Mouse (Mus musculus): Measurements from ENCODE around the gene Cntnap1. TPM values are rescaled to one million over a fixed set of nuclear protein-coding genes. Genes with fewer than 3 reads are reported as not detected.

Gene Cntnap1
- total RNA-seq, 1 experiment from 2014 or later = 9.1 TPM

DNA sequence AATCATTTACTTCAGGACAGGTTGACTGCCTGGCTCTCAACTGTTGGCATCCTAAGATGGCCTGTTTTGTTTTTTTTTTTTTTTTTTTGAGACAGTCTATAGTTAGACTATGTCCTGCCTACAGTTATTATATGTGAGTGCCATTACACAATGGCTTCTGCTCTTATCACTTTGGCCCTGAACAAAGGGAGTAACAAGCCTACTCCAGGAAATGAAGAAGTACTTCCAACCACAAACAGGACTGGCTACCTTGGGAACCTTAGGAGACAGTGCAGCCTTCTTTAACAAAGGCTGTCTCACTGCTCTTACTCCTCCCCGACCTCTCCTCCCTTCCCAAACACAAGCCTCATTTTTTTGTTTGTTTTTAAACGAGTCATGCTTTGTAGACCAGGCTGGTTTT, 50.5 kb downstream of the Cntnap1 start:
- no peak for DNase-seq

DNA sequence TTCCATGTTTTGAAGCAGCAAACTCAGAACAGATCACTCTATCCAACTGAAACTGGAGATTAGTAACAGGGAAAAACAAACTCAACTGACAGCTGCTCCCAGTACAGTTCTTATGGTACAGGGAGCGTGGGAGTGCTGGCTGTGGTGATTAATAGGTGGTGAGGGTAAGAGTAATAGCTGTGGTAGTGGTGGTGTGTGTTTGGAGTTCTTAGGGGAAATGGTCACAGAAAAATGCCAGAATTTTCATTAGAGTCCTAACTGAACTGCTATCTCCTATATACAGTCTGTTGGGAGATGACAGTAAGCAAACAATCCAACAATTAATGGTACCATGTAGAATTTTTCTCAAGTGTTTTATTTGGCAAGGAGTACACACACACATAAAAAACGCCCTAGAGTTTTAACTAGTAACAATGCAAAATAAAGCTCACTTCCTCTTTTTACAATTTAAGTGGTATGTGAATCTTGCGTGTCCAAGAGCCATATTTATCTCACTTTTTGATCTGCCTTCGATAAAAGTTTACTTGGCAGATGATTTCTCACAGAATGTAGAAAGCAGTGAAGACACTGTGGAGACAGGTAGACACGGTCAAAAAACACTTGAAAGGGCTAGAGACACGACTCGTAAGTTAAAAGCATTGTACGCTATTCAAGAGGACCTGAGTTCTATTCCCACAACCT, 51.1 kb downstream of the Cntnap1 start:
- DNase-seq = no peak

DNA sequence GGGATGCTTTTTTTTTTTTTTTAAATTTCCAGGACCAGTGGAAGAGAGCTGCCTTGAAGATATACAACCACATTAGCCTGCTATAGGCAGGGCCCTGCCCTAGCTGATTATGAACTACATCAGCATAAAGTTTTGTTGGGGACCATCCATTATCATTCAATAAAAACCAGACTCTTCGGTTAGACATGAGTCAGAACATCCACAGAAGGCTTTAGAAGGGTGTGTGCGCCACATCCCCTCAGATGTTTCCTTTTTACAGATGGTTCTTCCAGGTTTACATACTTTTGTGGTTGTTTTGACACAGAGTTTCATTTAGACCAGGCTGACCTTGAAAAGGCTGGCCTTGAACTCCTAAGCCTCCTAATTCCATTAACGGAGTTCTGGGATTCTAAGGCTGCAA, 54.0 kb downstream of the Cntnap1 start:
- no peak for DNase-seq

DNA sequence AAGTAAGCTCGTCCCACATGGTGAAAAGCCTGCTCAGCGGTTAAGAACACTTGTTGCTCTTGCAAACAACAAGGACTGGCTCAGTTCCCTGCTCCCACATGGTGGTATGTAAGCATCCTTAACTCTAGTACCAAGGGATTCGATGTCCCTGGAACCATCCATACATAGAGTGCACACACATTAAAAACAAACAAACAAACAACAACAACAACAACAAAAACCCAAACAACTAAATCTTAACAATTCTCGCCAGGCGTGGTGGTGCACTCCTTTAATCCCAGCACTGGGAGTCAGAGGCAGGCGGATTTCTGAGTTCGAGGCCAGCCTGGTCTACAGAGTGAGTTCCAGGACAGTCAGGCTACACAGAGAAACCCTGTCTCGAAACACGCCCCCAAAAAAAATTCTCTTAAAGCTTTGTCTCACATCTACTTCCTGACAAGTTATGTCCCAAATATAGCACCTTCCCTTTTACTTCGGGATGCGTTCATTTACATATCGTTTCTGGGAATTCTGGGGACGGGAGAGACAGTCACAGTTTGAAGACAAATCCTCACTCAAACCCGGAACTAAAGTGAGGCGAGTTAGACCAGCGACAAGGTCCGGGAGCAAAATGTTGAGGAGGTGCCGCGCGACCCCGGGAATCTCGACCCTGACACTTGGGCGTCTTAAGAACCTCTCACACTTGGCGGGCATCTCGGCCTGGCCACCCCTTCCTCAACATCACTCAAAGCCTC, 55.2 kb downstream of the Cntnap1 start:
- DNase-seq = no peak

DNA sequence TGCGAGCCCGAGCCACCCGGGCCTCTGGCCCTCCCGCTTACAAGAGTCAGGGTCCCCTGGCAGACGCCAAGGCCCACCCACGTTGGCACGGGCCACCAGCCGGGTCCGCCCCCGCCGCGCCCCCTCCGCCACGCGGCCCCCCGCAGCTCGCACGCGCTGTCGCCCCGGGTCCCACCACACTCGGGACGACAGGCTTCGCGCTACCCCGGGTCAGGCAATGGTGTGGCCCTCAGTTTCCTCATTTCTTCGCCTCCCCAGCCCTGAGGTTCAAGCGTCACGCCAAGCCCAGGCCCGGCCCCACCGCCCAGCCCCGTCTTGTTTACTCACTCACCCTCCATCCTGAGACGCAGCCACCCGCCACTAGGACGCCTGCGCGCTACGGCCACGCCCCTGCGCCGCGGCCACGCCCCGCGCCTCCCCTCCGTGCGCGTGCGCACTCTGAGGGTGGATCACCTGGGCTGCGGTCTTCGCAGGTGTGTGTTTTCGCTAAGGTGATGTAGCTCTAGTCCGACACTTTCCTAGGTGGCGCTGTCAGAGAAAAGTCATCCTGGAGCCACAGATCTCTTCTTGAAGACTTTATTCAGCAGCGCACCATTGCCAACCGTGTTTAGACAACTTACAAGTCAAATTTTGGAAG, 55.9 kb downstream of the Cntnap1 start, which contains the start of gene Ezh1:
Gene Ezh1 (minus strand): TSS at position 399 of the 637 bp plus-strand sequence.
- DNase-seq = peak; percentile 90

DNA sequence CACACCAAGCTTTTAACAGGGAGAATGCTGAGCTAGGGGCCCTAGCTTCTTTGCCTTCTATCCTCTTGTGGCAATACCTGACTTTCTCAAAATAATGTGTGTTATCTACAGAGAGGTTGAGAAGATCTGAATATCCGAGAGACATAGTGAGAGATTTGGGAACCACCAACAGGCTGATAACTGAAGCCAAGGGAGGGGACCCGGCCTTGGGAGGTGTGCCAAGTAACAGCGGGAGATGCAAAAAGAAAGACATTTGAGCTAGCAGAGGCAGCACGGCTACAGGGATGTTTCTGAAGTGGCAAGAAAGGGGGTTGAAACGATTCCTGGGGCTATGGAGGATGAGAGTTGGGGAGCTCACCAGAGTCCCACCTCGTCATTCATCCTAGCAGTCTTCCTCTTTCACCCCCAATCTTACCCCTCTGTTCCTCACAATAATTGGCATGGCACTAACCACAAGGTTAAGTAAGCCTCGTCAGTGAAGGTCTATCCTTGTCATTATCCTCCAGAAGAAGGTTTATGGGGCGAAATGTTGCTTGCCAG, 59.1 kb downstream of the Cntnap1 start:
- DNase-seq = peak; percentile 65

DNA sequence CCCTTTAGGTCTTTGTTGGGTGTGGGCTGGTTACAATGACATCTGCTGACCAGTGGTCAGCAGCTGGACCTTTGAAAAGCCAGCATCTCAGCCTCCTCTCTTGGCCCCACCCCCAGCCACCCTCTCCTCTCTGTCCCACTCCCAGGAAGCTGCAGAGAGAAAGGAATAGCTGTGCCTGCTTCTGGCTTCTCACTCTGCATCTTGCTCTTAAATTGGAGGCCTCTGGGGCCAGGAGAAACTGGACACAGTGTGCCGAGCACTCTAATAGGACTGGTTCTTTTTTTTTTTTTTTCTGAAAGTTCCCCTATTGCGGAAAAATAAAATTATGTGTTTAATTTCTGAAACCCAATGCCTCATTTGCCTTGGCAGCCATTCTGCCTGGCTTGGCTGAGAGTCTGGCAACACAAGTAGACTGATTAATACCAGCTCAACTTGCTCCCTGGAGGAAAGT, 59.8 kb downstream of the Cntnap1 start:
- no peak for DNase-seq

DNA sequence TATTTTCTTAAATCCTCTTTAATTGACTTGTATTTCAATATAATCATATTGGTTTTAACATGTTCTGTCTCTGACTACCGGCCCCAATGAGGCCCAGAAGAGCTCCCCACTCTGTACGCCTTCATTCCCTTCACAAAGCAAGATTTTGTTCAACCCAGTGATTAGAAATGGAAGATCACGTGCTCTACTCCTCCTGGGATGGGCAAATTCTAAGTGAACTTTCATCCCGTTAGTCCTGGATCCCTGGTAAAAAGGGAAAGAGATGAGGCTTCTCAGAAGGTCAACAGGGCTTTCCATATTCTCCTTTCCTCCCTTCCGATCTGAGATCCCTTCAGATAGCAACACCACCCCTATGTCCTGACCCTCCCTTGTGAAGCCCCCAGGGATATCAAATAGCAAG, 60.2 kb downstream of the Cntnap1 start:
- DNase-seq = no peak

DNA sequence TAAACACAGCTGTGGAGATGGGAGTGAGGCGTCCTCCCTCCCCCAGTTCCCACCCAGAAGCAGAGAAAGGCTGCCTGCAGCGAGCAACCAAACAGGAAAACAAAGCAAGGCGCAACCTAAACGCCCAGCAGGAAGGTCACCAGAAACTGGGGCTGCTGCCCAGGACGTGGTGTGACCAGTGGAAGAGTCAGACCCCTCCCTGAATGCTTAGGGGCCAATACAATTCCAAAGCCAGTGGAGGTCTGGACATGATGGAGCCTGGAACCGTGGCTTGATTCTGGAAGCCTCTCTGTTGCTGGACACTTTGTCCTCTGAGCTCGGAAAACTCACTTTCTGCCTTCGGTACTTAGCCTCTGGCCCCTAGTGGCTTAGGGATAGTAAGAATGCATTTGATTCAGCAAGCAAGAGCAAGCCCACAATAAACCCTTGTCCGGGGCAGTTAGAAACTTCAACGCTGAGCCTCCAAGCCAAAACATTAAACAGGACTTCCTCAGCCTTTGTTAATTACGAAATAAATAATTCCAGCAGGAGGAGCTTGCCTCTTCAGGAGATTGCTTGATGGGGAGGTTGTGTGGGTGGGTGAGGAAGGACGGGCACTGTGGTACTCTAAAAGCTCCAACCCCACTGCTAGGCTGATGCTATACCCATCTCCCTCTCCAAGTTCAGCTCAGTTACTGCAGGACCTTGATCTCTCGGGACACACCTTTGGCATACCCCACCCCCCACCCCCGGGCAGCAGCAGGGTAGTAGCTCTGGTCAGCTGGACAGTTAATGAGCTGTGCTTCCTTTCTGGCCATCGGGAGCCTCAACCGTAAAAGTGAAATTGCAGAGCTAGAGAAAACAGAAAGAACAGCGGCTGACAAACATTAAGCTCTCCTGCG, 60.9 kb downstream of the Cntnap1 start:
- peak; percentile 28 for DNase-seq

DNA sequence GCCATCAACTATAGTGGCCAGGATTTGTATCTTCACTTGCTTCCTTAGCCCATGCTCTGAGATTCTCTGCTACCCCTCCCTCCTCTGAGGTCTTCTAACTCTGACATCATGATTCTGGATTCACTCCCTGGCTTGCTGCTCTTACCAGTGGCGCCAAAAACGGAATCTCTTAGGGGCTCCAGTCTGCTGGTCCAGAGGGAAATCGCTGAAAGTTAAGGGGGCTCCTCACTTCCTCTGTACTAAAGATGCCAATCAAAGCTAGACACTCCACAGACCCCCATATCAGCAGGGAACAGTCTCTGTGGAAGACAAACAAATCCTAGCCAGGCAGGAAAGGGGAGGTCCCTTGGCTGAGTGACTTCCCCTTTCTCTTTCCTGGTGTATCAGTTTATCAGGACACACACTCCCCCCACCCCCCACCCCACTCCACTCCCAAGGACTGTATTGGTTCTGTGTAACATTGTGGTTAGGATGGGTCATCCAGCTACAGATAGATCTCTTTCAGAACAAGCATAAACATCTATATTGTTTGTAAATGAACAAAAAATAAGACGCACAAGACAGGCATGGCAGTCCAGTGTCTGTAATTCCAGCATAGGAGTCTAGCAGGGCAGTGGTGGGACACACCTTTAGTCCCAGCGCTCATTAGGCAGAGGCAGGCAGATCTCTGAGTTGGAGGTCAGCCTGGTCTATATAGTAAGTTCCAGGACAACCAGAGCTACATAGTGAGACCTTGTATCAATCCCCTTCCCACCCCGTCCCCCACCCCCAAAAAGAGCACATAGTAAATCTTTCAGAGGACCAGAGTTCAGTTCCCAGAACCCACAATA, 61.9 kb downstream of the Cntnap1 start:
- no peak for DNase-seq

DNA sequence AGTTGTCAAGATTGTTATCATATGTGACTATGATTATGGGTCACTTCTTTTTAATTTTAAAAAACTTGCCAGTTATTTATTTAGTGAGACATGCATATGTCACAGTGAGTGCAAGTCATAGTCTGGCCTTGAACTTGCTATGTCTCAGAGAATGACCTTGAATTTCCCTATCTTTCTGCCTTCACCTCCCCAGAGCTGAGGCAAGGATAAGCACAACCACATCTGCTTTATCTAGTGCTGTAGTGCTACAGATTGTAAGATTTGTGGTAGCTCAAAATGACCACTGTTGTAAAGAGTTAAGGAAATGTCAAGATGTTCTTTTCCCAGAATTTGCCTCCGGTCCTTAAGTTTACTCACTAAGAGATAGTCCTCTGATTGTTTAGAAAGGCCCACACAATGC, 62.9 kb downstream of the Cntnap1 start:
- no peak for DNase-seq

DNA sequence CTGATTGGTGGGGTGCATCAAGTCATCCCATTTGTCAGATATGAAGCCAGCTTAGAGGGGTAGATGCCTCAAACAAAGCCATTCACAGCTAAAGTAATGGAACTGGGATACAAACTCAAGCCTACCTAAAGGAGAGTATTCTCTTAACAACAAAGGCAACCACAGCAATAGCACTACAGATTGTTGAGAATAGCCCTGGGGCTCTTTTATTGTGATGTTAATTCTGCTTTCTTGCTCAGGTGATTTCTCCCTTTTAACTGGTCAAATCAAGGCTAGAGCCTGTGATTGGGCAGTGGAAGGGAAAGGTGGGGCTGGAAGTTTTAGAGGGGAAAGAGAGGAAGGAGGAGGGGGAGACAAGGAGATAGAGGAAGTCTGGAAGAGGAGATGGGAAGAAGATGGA, 63.8 kb downstream of the Cntnap1 start:
- DNase-seq = no peak

DNA sequence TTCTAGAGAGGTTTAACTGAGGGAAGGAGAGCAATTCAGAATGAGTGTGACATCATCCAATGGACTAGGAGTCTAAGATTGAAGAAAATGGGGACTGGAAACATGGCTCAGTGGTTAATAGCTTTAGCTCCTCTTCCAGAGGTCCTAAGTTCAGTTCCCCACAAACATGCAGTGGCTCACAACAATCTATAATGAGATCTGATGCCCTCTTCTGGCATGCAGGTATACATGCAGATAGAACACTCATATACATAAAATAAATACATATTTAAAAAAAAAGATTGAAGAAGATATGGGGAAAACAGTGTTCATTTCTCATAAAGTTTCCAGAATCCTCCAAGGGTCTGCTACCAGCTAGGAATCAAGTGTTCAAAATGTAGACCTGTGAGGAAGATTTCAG, 65.1 kb downstream of the Cntnap1 start:
- DNase-seq = no peak

DNA sequence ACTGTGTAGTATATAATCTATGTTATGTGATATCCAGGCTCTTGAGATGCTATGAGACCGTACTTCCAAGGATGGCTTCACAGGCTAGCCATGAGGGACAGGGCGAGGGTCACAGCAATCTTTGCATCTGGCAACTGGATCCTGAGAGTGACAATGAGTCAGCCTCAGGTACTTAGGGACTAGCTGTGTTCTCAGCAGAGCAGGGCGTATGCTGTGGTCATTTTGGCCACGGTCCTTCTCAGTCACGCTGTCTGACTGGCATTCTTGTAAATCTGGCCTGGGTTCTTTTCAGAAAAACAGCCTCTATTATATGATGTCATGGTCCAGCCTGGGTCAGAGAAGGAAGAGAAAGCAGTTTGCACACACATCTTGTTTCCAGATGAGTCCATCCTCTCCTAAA, 66.5 kb downstream of the Cntnap1 start:
- no peak for DNase-seq

DNA sequence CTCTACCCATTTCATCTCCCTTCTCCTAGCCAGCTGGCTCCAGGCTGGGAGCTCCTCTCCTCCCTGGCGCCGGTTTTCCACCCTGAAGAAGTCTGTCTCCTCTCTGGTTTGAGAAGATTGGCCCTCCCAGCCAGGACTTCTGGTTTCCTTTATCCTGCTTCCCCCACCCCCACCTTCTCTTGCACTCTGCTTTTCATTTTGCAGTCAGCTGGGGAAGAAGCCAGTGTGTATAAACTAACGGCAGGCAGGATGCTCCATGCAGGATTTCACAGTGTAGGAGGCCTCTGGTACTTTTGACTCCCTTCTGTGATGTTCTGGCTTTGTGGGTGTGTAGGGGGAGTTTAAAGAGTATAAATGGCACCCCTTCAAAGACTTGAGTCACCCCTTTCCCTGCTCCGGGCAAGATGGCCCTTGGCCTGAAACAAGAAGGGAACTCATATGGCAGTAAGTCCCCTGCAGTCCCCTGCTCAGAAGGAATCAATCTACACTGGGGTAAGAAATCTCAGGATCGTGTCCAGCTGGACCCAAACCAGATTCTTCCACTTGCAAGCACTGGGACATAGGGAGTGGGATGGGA, 67.8 kb downstream of the Cntnap1 start:
- DNase-seq = no peak

Small RNA genes within 50 kb of the gene (microRNA-seq; reads per million reads assigned to microRNA genes)
- 0 reads per million in 2 experiments for gene Gm27626

Other genes with a start within 250 kb of the Cntnap1 start
- gene Stat3, start 231.0 kb upstream of the Cntnap1 start, total RNA-seq (2021) = 81.5 and 88.6 TPM in 2 replicates
- 224 and 271 TPM in 2 replicates for gene Cavin1, start 199.6 kb upstream of the Cntnap1 start, total RNA-seq (2021)
- 106 and 144 TPM in 2 replicates for gene Atp6v0a1, start 161.1 kb upstream of the Cntnap1 start, total RNA-seq (2021)
- 39.3 and 54.1 TPM in 2 replicates for gene Naglu, start 100.5 kb upstream of the Cntnap1 start, total RNA-seq (2021)
- 2.6 and 3.3 TPM in 2 replicates for gene Hsd17b1, start 92.1 kb upstream of the Cntnap1 start, total RNA-seq (2021)
- 93.5 and 115 TPM in 2 replicates for gene Coasy, start 88.0 kb upstream of the Cntnap1 start, total RNA-seq (2021)
- gene Mlx, start 83.2 kb upstream of the Cntnap1 start, total RNA-seq (2021) = 55.2 and 70.0 TPM in 2 replicates
- gene Psmc3ip, start 75.1 kb upstream of the Cntnap1 start, total RNA-seq (2021) = 7.1 and 9.4 TPM in 2 replicates
- gene Retreg3, start 50.6 kb upstream of the Cntnap1 start, total RNA-seq (2021) = 53.5 and 64.1 TPM in 2 replicates
- 42.1 and 50.1 TPM in 2 replicates for gene Tubg1, start 50.6 kb upstream of the Cntnap1 start, total RNA-seq (2021)
- gene Tubg2, start 14.6 kb upstream of the Cntnap1 start, total RNA-seq (2021) = 5.7 and 6.4 TPM in 2 replicates
- 31.1 and 36.4 TPM in 2 replicates for gene Plekhh3, start 828 bp downstream of the Cntnap1 start, total RNA-seq (2021)
- gene Ccr10, start 4.9 kb downstream of the Cntnap1 start, total RNA-seq (2021) = 0.18 TPM in 1 of 2 replicates, not detected in the other
- 37.3 and 49.6 TPM in 2 replicates for gene Ezh1, start 55.9 kb downstream of the Cntnap1 start, total RNA-seq (2021)
- gene Ramp2, start 75.5 kb downstream of the Cntnap1 start, total RNA-seq (2021) = 53.9 and 57.0 TPM in 2 replicates
- gene Vps25, start 83.2 kb downstream of the Cntnap1 start, total RNA-seq (2021) = 112 and 116 TPM in 2 replicates
- 1.7 and 2.6 TPM in 2 replicates for gene Wnk4, start 90.0 kb downstream of the Cntnap1 start, total RNA-seq (2021)
- gene Cntd1, start 108.5 kb downstream of the Cntnap1 start, total RNA-seq (2021) = 0.67 and 0.73 TPM in 2 replicates
- gene Coa3, start 108.6 kb downstream of the Cntnap1 start, total RNA-seq (2021) = 67.9 and 74.9 TPM in 2 replicates
- gene Becn1, start 131.8 kb downstream of the Cntnap1 start, total RNA-seq (2021) = 117 and 159 TPM in 2 replicates
- 126 and 131 TPM in 2 replicates for gene Psme3, start 145.7 kb downstream of the Cntnap1 start, total RNA-seq (2021)
- gene Aoc2, start 154.5 kb downstream of the Cntnap1 start, total RNA-seq (2021) = 4.6 and 6.5 TPM in 2 replicates
- gene Aoc3, start 160.1 kb downstream of the Cntnap1 start, total RNA-seq (2021) = 30.8 and 35.7 TPM in 2 replicates
- 1.8 TPM in 2 replicates for gene G6pc, start 197.0 kb downstream of the Cntnap1 start, total RNA-seq (2021)
- gene Aarsd1, start 247.1 kb downstream of the Cntnap1 start, total RNA-seq (2021) = 34.0 and 36.3 TPM in 2 replicates

Measured in adrenal gland, postnatal 25 days (tissue).